Mouse (Mus musculus): ENCODE measurements around the gene Pnkp. TPM values are rescaled to one million over a fixed set of nuclear protein-coding genes. Genes with fewer than 3 reads are reported as not detected.

Gene Pnkp
- total RNA-seq, 2 experiments from 2014 or later = 18.6 to 20.5 TPM

DNA sequence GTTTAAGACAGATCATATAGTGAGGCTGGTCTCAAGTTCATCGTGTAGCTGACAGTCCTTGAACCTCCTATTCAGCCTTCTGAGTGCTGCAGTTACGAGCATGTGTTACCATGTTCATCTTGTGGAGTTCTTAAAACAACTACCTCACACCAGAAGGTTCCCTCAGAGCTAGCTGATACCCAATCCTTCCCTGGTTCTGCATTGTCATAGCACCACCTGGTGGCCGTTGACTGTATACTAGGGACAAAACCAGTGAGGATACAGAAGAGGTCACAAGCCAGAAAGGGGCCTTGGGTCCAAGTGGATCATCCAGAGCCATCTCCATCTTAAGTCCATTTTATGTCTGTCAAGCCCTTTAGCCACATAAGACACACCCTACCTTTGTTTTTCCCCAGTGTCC, 32.1 kb upstream of the Pnkp start:
- peak in 1 of 2 experiments; percentile 80 for DNase-seq (ENCODE audit: low spot score in 2 of 2)

GRCm38 (mm10) chr7:44826771-44827170, 30.2 kb upstream of the Pnkp start:
- no peak for DNase-seq (ENCODE audit: low spot score in 2 of 2)

DNA sequence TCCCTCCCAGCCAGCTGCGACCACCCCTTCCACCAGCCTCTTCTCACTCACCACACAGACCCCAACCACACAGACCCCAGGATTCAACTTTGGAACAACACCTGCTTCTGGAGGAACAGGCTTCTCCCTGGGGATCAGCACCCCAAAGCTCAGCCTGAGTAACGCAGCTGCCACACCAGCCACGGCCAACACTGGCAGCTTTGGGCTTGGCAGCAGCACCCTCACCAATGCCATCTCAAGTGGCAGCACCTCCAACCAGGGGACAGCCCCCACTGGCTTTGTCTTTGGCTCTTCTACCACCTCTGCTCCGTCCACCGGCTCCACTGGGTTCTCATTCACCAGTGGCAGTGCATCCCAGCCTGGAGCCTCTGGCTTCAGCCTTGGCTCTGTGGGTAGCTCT, 28.2 kb upstream of the Pnkp start:
- no peak for DNase-seq (ENCODE audit: low spot score in 2 of 2)

- no peak for DNase-seq (ENCODE audit: low spot score in 2 of 2)
Observed at GRCm38 (mm10) chr7:44832763-44833162, 24.2 kb upstream of the Pnkp start.

DNA sequence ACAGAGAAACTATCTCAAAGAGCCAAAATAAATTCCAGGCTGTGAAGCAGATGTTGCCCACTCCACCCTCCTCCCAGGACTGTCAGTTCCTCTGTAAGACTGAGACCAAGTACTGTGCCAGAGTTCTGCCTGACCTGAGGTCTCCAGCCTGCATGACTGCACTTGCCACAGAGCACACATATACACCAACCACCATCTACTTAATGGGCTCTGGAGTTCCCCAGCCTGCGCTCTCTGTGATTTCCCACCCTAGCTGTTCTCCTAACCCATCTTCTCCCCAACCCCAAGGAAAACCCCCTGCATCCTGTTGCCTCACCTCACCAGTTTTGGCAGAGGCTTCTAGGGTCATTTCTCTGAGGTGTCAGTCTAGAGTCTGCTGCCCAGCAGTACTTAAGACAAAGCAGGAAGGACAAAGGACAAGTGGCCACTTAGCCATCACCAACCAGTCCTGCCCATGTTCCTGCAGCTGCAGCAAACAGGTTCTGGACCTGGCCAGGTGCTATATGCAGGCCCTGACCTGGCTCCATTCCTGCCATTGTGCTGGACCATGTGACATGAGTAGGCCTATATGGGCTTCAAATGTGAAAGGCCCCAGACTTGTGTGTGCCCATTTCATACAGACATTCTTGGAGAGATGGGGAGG, 21.4 kb upstream of the Pnkp start:
- no peak for DNase-seq (ENCODE audit: low spot score in 2 of 2)

DNA sequence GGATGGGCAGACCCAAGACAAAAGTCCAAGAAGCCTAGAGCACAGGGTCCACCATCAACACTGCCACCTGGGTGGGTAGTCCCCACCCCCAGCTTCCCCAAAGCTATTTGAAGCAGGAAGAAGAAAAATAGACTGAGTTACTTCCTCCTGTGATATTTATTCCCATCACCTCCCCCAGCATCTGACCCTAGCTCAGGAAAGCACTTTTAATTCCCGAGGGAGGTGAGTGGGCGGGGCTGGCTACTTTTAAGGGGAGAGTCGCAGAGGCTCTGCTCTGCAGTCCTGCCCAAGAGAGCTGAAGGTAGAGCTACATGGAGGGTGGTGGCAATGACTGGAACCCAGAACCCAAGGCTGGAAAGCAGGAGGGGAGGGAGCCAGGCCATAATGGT, 20.9 kb upstream of the Pnkp start:
- DNase-seq (ENCODE audit: low spot score in 2 of 2) = no peak

DNA sequence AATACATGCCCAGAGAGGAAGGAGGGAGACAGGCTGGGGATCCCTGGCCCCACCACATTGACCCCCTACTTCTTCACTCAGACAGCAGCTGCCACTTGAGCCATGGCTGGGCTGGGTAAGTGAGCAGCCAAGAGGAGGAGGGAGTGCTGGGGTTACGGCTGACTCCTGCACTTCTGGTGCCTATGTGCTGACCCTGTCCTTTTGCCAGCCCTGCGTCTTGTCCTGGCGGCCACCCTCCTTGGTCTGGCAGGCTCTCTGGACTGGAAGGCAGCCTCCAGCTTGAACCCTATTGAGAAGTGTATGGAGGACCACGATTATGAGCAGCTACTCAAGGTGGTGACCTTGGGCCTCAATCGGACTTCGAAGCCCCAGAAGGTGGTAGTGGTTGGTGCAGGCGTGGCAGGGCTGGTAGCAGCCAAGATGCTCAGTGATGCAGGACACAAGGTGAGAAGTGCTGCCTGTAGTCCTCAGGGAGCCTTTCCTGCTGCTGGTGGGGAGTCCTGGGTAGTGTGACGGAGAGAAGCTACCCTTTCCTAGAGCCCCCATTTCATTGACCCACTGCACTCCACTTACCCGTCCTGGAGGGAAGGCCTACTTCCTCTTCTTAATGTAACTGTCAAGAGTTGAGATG, 20.4 kb upstream of the Pnkp start:
- no peak for DNase-seq (ENCODE audit: low spot score in 2 of 2)

GRCm38 (mm10) chr7:44838073-44838472, 18.9 kb upstream of the Pnkp start:
- no peak for DNase-seq (ENCODE audit: low spot score in 2 of 2)

- DNase-seq (ENCODE audit: low spot score in 2 of 2) = no peak
Observed at GRCm38 (mm10) chr7:44839171-44839490, 17.8 kb upstream of the Pnkp start.

DNA sequence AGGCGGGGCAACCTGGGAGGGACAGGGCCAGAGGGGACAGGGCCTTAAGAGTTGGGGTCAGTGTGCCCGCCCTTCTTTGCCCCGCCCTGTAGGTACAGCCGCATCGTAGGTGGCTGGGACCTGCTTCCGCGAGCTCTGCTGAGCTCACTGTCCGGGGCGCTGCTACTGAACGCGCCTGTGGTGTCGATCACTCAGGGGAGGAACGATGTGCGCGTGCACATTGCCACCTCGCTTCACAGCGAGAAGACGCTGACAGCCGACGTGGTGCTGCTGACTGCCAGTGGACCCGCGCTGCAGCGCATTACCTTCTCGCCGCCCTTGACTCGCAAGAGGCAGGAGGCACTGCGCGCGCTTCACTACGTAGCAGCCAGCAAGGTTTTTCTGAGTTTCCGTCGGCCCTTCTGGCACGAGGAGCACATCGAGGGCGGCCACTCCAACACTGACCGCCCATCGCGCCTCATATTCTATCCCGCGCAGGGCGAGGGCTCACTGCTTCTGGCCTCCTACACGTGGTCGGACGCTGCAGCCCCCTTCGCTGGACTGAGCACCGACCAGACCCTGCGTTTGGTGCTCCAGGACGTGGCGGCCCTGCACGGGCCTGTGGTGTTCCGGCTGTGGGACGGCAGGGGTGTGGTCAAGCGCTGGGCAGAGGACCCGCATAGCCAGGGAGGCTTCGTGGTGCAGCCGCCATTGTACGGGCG, 17.3 kb upstream of the Pnkp start:
- peak in 1 of 2 experiments; percentile 63 for DNase-seq (ENCODE audit: low spot score in 2 of 2)

DNA sequence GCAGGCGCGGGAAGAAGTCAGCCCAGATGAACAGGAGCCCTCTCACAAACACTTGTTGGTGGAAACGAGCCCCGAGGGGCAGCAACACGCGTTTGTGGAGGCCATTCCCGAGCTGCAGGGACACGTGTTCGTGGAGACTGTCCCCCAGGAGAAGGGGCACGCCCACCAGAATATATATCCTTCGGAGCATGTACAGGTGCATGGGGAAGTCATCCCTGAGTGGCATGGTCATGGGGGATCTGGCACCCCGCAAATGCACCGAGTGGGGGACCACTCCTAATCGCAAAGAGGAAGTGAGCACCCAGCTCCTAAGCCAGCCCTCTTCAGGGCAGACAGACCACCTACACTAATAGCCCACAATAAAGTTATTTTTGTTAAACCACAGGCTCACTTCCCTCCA, 16.5 kb upstream of the Pnkp start:
- no peak for DNase-seq (ENCODE audit: low spot score in 2 of 2)

GRCm38 (mm10) chr7:44841825-44842463, 15.0 kb upstream of the Pnkp start:
- no peak for DNase-seq (ENCODE audit: low spot score in 2 of 2)

GRCm38 (mm10) chr7:44845006-44845405, 11.9 kb upstream of the Pnkp start:
- DNase-seq (ENCODE audit: low spot score in 2 of 2) = no peak

- DNase-seq (ENCODE audit: low spot score in 2 of 2) = no peak
Observed at GRCm38 (mm10) chr7:44846804-44847203, 10.1 kb upstream of the Pnkp start.

- DNase-seq (ENCODE audit: low spot score in 2 of 2) = no peak
Observed at GRCm38 (mm10) chr7:44847772-44848171, 9.2 kb upstream of the Pnkp start.

DNA sequence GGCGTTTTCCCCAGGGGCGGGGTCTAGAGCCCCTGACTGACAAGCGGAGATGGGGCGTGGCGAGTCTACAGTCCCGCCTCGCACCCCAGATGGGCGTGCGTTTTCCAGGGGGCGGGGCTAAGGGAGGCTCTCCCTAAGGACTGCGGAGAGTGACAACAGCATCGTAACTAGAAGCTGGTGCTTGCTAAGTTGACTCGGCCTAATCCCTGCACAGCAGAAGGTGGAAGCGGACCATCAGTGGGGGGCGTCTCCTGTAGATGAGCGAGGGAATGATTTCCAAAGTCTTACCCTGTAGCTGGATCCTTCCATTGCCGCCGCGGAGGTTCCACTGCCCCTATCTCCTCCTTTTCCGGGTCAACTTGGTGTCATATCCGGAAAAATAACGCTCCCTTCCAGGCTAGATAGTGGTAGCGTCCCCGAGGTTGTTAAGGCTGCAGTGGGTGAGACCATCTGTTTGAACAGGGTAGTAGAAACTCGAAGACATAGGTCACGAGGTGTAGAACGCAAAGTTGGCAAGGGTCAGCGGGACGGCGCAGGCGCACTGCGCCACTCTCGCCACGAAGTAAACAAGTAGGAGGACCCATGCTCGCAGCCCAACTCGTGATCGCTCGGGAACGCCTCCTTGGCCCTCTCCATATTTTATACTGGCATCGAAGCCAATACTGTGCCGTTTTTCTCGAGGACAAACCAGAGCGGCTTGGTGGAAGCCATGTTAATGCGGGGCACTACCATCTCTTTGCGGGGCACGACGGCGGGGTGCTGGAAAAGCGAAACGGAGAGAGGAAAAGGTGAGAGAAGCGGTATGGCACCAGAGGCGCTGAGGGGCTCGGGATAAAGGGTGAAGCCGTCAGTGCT, 8.2 kb upstream of the Pnkp start, which contains the start of the genes Akt1s1 and Tbc1d17:
Gene Akt1s1, plus strand, starts transcription at position 431 of the 855 bp plus-strand sequence.
Gene Tbc1d17, minus strand, starts transcription at position 519 of the 855 bp plus-strand sequence.
- peak; percentile 98 for DNase-seq (ENCODE audit: low spot score in 2 of 2)

- peak; percentile 74 to 89 for DNase-seq (ENCODE audit: low spot score in 2 of 2)
Observed at GRCm38 (mm10) chr7:44849416-44850111, 7.4 kb upstream of the Pnkp start.

- DNase-seq (ENCODE audit: low spot score in 2 of 2) = peak; percentile 63 to 86
Observed at GRCm38 (mm10) chr7:44850146-44850545, 6.8 kb upstream of the Pnkp start.

- DNase-seq (ENCODE audit: low spot score in 2 of 2) = no peak
Observed at GRCm38 (mm10) chr7:44850789-44851624, 5.9 kb upstream of the Pnkp start.

All from gastrocnemius, postnatal 4 days (tissue).